Mouse (Mus musculus) heart, adult 2 months (tissue): ENCODE results near the gene Evpl.

ENCODE experiments used
- CTCF ChIP-seq: fragments of 200-600 bp; IDR thresholded peaks from 2 replicates; pipeline ENCODE4 v1.8.1; 2022; ENCODE audit warnings: antibody characterized with exemption, mild to moderate bottlenecking, moderate library complexity
- POLR2A ChIP-seq: fragments of 200-500 bp; IDR thresholded peaks from 2 replicates; pipeline ENCODE4 v1.6.1; 2011; ENCODE audit warnings: mild to moderate bottlenecking, low read depth, low read length, control low read depth; ENCODE audit not compliant: insufficient read depth

DNA sequence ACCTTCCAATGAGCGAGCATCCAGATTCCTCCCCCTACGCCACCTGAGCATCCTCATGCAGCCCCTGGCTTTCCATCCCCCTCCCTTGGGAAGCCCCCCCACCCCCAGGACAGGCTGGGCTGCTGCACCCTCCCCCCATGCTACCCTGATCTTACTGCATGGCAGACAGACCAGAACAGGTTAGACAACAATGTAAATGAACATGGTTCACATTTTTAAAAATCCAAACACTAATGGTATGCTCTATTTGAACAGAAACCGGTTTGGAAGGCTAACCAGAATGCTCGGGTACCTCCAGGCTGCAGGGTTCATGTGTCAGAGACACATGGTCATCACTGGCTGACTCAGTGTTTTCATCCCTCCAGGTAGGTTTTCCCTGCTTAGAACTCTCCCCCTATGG, 9.2 kb downstream of the Evpl start:
- TF ChIP-seq POLR2A (no peak), CTCF (no peak)
